Mouse (Mus musculus) layer of hippocampus, postnatal 14 days (tissue): ENCODE measurements around the gene Gpr35. TPM values are rescaled to one million over a fixed set of nuclear protein-coding genes. Genes with fewer than 3 reads are reported as not detected.

Experiments
- DNase-seq, 2 experiments: peaks; one replicate each; pipeline ENCODE4 v3.0.0; 2021 to 2022; ENCODE audit warnings: low spot score in 2 of 2, mixed read lengths in 1 of 2
- total RNA-seq, 2 experiments: library from RNA; stranded (reverse); gene quantifications; 2 replicates each; pipeline ENCODE4 v1.2.3; 2021

Gene Gpr35
- total RNA-seq, 2 experiments from 2014 or later = 0.45 to 1.0 TPM

DNA sequence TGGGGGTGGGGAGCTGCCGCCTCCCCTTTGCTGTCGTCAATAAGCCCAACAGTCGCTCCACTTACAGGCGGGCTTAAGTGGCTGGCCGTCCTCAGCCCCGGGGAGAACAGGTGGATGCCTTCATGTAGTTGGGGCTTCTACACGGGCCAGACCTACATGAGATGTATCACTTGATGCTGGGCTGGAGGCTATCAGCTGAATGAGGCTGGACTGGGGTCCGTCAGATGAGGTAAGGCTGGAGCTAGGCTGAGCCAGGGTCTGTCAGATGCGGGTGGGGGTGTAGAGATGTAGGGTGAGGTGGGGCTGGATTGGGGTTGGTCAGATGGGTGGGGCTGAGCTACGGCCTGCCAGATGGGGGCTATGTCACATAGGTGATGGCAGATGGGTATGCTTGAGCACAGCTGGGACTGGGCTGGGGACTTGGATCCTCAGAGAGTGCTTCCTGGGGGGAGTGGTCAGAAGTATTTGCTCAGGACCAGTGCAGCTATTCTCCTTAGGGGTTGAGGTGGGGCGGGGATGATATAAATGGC is 28.5 kb downstream of the Gpr35 start:
- DNase-seq = no peak

DNA sequence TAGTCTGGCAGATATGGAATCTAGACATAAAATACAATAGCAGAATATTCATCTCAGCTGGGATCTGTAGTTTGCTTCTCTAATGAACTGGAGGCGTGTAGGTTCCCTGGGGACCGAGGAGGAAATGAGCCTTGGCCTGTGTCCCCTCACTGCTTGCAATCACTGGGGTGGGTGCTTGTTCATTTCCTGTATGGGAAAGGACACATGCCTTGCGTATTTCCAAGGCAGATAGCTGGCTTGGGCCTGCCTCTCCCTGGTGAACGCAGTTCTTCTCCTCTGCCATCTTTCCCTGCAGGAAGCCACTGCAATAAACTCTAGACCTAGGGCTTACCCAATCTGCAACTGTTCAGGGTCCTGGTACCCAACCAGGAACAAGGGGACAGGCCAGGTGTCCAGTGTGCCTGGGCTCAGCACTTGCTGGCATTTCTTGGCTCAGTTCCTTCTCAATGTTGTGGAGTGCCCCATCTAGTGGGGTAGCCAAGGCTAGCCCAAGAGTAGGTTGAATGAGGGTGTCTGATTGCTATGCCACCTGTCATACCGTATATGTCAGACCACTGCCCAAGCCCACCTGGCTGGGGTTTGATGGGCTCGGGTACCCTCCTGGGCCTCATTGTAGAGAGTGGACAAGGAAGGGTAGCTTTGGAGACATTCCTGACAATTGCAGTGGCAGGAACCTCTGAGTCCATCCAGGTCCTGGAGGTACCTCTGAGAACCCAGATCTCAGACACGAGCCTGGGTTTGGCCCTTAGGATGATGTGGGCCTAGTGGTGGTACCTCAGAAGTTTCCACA is 30.6 kb downstream of the Gpr35 start:
- no peak for DNase-seq

DNA sequence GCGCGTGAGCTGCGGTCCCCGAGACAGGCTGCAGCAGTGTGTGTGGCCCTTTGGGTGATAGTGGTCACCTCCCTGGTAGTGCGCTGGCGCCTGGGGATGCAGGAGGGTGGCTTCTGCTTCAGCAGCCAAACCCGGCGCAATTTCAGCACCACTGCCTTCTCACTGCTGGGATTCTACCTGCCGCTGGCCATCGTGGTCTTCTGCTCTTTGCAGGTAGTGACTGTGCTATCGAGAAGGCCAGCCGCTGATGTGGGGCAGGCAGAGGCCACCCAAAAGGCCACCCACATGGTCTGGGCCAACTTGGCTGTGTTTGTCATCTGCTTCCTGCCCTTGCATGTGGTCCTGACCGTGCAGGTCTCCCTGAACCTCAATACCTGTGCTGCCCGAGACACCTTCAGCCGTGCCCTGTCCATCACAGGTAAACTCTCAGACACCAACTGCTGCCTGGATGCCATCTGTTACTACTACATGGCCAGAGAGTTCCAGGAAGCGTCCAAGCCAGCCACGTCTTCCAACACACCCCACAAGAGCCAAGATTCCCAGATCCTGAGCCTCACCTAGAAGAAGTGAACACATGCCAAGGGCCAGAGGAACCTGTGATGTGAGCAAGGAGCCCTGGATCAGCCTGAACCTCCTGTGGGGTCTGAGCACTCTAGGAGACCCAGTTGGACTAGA is 32.4 kb downstream of the Gpr35 start:
- no peak for DNase-seq

DNA sequence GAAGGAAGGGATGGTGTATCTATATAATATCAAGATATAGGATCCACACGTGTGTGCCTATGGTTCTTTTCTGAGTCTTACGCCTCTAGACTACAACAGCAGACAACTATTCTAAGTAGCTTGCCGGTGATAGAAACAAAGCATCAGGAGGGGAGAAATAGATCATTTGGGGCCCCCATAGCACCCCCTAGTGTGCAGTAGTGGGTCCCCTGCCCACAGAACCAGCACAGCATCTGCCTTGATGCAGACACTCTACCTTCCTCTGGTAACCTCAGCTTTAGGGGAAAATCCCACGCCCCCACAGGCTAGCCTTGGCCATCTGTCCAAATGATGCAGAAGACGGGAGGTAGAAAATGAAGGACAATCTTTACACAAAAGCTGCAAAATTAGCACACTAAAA is 34.3 kb downstream of the Gpr35 start:
- DNase-seq = no peak

DNA sequence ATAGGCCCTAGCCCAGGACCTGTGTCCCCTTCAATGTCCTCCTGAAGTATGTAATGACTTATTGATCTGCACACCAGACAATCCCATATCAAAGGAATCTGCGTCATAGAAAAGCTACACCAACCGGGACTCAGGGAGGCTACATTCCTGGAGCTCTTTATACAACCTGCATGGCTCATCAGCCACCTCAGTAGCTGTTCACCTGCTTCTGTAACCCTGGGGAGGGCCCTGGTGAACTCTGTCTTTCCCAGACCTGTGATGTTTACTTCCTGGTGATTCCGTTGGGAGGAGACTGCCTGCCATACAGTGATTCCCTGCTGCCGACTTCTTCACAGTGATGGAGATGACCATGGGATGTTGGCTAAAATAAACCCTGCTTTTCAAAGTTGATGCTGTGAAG is 38.2 kb downstream of the Gpr35 start:
- DNase-seq = no peak

DNA sequence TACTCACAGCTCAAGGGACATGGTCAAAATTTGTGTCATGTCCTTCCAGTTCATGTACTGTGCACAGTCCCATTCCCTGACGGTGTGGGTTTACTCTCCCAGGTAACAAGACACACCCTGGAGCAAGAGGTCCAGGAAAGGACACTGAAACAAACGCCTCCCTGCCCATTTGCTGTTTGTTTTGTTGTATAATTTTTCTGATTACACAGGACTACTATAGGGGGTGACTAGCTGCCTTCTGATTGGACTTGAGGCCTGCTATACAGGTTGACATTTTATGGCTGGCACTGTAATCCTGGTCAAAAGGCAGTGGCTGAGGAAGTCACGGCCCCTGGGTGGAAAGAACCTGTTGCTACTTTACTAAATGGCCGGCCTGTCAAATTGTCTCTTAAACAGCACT is 39.2 kb downstream of the Gpr35 start:
- DNase-seq = no peak

DNA sequence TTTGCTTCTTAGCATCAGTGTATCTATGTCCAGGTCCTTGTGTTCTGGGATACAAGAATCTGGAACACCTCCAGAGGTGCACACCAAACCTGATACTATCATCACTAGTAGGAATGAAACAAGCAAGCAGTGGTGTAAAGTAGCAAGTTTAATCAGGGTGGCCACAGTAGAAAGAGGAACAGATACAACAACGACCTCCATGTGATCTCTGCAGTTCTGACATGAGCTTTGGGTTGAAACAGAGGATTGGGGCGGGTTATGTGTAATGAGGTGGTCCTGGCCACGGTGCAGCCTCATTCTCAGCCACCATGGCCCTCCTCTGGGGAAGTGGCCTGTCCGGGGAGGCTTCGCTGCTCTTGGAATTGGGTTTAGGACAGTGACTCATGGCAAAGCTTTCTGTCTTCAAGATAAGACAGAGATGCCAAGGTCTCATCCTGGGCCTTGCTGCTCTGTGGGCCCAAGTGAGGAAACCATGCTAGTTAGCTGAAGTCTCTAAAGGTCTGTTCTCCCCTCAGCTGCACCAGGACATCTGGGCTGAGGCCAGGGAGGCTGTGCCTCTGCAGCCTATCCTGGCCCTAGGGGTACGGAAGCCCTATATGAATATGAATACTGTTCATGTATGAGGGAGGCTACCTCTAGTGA is 41.7 kb downstream of the Gpr35 start:
- no peak for DNase-seq

DNA sequence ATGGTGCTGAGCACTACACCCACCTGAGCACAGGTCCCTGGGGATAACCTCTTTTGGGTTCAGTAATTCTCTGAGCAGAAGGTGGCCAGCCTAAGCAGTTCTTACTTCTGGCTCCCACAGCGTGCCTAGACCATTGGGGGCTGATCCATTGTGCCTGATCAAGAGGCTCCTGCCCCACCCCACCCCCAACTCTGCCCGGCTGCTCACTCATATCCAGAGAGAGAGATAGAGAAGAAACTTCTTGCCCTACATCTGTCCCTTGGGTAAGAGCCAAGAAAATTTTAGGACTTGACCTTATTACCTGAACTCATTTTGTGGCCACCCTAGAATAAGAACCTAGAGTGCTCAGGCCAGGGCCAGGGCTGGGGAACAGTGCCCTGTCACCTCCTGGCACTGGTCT is 42.2 kb downstream of the Gpr35 start:
- no peak for DNase-seq

DNA sequence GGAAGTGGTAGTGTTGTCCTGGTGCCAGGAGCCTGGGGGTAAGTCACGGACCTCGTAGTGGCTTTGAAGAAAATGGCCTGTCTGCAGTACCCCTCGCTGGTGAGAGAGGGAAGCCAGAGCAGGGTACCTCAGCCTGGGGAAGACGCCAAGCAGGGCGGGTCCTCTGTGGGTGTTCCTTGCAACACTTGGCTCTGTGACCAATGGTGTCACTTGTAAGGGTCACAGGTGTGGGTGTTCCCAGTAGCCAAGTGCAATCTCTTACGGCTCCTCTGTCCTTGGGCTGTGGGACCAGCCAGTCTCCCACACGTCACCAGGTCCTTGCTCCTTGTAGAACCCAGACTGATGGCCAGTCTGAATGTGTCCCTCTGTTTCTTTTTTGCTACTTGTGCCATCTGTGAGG is 55.4 kb downstream of the Gpr35 start, which contains the start of gene Aqp12:
Gene Aqp12 (plus strand): TSS at position 274 of the 400 bp plus-strand sequence.
- DNase-seq = no peak

DNA sequence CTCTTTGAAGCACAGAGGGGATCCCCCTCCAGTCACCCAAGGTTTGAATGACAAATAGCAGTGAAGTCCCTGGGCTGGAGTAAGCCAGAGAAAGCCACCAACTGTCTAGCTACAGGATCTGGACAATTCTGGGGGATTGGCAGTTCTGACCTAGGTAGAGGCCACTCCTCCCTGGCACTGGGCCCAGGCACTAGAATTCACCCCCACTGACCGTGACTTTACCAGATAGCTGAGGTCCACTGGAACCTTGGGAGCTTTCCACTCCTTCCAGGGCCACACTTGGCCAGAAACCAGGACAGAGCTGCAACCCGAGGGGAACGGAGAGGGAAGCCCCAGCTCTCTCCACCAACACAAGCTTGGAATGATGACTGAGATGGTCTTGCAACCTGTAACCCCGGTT is 58.5 kb downstream of the Gpr35 start:
- no peak for DNase-seq

DNA sequence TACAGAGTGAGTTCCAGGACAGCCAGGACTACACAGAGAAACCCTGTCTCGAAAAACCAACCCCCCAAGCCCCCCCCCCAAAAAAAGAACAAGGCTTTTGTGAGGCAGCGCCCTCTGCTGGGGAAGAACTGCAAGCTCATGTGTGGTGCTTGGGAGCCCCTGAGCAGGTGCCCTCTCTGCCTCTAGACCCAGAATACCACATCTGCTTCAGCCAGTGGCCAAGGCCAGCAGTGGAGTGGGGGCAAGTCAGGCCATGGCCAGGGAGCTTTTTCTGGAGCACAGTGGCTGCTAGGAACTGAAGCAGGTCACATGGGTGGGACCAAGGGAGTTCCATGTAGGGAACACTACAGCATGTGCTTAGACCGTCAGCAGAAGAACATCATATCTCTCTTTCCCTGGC is 60.1 kb downstream of the Gpr35 start:
- no peak for DNase-seq

DNA sequence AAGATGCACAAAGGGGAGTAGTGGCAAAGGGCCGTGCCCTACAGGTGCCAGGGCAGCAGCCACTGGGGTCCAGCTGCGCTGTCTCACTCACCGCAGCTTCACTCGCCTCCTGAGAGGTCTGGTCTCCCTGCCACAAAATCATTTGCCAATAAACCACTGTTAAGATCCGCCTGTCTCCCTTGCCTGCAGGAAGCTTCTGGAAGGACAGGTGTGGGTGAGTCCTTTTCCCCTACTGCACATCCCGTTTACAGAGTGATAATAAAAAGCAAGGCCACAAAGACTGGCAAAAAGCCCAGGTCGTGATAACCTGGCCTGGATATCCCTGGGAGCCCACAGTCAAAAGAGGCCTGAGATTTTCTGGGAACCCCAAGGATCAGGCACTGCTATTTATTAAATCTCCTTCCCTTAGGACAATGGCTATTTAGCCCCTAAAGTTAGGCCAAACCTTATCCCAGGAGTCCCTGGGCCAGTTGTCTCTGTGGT is 61.5 kb downstream of the Gpr35 start:
- no peak for DNase-seq

DNA sequence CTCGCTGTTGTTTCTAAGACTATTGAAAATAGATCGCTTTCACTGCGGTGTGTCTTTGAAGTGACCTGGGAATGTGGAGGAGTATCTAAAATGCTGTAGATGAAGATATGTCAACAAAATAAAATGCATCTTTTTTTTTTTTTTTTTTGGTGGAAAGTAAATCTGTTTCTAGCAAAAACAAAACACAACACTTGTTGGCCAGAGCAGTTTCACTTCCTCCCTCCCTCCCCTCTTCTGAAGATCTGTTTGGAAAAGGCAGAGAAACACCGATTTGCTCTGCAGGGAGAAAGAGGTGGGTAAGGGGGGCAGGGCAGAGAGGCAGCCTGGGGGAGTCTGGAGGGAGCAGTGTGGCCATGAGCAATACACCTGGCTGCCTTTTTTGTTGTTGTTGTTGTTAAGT is 62.7 kb downstream of the Gpr35 start:
- DNase-seq = no peak

DNA sequence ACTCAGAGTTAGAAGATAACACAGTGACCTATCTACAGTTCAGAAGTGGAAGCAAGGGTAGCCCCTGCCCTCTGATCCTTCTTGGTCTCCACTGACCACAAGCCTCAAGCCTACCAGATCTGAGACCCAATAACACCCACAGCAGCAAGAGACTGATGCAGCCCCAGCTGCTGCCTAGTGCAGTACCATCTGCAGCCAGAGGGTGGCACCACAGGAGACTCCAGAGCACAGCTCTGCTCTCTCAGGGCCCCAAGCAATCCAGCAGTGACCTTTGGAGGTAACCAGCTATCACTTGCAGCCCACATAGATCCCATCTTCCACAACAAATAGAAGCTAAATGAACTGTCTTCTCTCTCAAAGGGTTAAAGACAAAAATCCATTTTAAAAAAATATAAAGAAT is 63.8 kb downstream of the Gpr35 start:
- peak; percentile 73 for DNase-seq

DNA sequence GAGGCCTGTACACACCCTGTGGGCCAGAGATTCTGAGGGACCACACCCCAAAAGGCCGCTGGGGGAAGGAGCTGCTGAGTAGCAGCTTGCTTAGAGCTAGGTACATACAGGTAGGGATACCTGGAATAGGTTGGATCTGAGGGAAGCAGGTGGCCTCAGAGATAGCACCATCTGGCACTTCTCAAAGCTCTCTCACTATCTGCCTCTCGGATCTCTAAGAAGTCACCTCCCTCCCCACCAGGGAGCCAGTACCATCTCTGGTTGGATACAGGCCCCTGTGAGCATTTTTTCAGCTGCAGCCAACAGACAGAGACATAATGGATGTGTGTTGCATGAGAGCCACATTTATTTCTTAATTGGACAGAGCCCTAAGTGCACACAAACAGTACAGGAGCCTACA is 64.5 kb downstream of the Gpr35 start:
- no peak for DNase-seq

DNA sequence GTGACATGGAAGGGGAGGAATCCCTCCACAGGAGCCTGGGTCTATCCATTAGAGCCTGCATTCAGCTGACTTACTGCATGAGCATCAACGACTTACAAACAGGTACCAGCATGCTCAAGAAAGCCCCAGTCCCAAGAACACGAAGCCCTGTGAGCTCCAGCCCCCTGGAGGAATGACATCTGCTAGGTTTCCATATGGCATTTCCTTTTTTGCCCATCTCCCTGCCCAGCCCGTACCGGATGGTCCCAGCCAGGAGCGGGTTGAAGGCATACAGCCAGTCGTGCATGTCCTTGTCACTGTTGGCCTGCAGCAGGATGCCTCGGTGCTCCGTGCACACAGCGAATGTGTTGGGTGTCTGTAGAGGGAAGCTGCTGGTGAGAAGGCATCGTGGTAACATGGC is 68.1 kb downstream of the Gpr35 start:
- no peak for DNase-seq

DNA sequence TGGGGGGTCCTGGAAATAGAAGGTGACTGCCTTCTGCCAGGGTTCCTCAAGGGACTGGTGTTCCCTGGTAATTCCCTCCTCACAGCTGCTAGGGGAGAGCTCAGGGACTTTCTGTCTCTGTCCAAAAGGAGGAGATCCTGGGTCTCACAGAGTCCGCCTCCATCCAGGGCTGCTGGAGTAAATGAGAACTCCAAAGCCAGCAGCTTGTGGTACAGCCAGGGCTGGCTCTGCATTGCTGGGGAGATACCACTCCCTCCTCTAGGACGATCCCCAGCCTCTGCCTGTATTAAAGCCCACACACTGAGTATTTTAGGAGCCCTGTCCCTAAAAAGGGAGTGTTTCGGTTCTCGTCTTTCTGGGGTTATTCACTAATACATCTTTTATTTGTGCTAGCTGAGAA is 69.9 kb downstream of the Gpr35 start:
- DNase-seq = no peak

DNA sequence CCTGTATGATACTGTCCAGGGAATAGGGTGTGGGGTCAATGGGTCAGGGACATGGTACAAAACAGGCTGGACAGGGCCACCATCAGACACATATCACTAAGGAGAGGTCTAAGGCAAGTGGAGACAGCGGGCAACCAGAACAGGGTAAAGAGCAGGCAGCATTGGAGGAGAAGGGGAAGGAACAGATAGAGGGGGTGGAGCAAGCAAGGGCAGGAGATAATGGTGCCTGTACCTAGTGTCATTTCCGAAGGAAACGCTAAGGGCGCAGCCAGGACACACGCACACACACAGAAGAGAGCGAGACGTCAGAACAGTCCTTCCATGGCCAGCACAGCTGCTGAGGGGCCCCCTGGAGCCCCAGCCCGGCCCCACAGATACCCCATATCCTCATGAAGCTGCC is 75.9 kb downstream of the Gpr35 start:
- DNase-seq = no peak

DNA sequence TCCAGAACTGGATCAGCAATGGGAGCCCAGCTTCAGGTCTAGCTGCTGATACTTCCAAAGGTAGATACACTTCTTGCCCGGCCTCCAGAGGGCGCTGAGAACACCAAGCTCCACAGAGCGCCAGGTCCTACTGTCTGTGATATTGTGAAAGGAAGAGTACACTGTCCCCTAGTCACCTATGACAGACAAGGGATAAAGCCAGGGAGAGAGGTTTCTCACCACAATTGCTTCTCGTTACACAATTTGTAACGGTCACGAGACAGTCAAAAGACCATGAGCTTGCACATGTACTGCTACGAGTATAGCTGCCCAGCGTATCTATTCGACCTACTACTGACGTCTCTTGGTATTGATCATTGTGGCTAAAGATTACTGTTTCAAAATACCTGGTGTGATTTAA is 78.7 kb downstream of the Gpr35 start:
- DNase-seq = no peak

DNA sequence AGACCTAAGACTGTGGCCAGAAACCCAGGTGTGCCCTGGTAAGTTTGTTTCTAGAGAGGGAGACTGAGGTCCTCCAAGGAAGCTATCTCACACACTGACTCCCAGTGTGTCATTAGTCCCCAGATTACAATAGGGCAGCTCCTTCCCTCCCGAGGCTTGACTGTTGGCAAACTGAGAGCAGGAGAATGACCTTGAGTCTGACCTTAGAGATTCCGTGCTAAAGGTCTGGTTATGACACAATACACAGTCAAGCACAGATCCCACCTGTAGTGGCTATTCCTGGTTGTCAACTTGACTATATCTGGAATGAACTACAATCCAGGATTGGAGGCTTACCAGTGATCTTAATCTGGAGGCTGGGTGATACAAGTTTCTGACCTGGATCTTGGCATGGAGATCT is 79.4 kb downstream of the Gpr35 start:
- no peak for DNase-seq

DNA sequence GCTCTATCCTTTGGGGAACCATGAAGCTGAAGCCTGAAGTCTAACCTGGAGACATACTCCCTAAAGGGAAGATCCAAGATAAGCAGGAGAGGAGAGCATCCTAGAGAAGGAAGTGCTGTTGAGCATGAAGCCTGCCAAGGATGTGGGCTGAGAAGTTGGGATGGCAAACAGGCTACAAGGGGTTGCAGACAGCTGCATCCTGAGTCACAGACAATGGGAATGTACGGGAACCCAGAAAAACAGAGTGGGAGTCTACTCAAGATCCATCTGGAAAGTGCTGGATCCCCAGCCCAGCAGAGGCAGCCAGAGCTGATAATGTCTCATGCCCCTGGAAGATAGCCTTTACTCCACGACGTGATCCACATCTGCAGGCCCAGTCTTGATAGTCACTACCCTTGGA is 80.5 kb downstream of the Gpr35 start:
- DNase-seq = no peak

DNA sequence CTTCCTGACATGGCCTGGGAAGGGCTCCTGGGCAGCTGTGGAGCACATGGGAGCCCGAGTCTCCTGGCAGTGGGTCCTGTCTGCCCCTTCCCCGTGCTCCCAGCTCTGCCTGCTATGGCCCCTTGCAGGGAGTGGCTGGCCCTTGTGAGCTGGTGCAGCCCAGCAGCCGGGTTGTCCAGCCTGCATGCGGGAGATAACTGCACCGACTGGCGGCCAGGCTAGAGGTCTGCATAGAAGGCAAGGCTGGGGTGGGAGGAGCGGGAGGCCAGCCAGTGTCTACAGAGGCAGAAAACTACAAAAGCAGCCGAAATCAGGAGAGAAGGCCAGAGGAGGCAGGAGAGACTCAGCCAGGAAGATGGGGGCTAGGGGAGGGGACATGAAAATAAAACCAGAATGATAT is 83.3 kb downstream of the Gpr35 start:
- DNase-seq = no peak
